Mouse (Mus musculus) embryonic facial prominence, embryonic 12.5 days (tissue): Measurements from ENCODE around the gene Rbx1. TPM values are rescaled to one million over a fixed set of nuclear protein-coding genes. Genes with fewer than 3 reads are reported as not detected.
"Not testable (repeated sequence)": the region's sequence is repeated elsewhere in the genome, so short reads cannot be mapped to it uniquely, and the experiment has no call there.

ENCODE experiments used
- ATAC-seq: fragments of 200-750 bp; cut with Nextera tagmentation; 2 replicates; pipeline ENCODE4 v1.8.0; 2017; ENCODE audit not compliant: insufficient number of reproducible peaks, insufficient read depth, low FRiP score, low TSS enrichment
- H3K27ac ChIP-seq: fragments of 300-500 bp; sonication (generic); 2 replicates; pipeline ENCODE4 v1.5.1; 2016; ENCODE audit warnings: mild to moderate bottlenecking
- H3K27me3 ChIP-seq: fragments of 300-500 bp; sonication (generic); 2 replicates; pipeline ENCODE4 v1.6.1; 2016; ENCODE audit warnings: mild to moderate bottlenecking, moderate library complexity
- H3K36me3 ChIP-seq: fragments of 300-500 bp; sonication (generic); 2 replicates; pipeline ENCODE4 v1.6.1; 2016; ENCODE audit warnings: mild to moderate bottlenecking
- H3K4me1 ChIP-seq: fragments of 300-500 bp; sonication (generic); 2 replicates; pipeline ENCODE4 v1.6.1; 2016
- H3K4me2 ChIP-seq: fragments of 300-500 bp; sonication (generic); replicated peaks from 2 replicates; pipeline ENCODE4 v1.6.1; 2016; ENCODE audit warnings: mild to moderate bottlenecking, moderate library complexity
- H3K4me3 ChIP-seq: fragments of 300-500 bp; sonication (generic); 2 replicates; pipeline ENCODE4 v1.5.1; 2016; ENCODE audit warnings: mild to moderate bottlenecking
- H3K9ac ChIP-seq: fragments of 300-500 bp; sonication (generic); 2 replicates; pipeline ENCODE4 v1.6.1; 2016; ENCODE audit warnings: mild to moderate bottlenecking, moderate library complexity
- H3K9me3 ChIP-seq: fragments of 300-500 bp; sonication (generic); 2 replicates; pipeline ENCODE4 v1.6.1; 2016; ENCODE audit warnings: mild to moderate bottlenecking, moderate library complexity
- WGBS: fragments of 180-500 bp; shearing (Covaris S2); methylation state at CpG from one replicate; pipeline ENCODE4 v1.1.7; 2016; 5-methylcytosine and 5-hydroxymethylcytosine counted together
- polyA plus RNA-seq: library from polyadenylated mRNA; unstranded; fragments of >200 nt; fragmentation: Nextera tagmentation; extraction: Ambion mirVana; gene quantifications from 2 replicates; pipeline ENCODE4 v1.2.1, GENCODE M21; 2016

Gene Rbx1
- polyA plus RNA-seq, 1 experiment from 2014 or later, result 507 TPM

DNA sequence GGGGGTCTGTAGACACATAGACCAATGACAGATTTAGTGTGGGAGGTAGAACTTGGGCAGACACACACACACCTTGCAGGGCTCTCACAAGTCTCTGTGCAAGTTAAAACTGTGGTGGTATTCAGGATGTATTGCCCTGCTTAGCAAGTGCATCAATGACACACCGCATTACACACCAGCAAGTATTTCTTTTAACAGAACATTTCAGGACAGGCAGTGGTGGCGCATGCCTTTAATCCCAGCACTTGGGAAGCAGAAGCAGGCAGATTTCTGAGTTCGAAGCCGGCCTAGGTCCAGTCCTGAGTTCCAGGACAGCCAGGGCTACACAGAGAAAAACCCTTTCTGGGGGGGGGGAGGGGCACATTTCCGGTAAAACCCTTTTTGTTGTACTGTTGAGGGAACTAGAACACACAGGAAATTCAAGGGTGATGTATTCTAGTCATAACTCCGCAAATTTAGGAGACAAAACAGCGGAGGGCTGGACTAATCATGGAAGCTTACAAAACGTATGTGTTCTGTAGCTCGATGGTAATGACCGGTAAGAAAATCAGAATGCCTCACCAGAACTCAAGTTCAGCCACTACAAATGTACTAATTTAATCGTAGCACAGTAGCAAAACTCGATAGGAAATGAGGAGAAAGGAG is 958 bp upstream of the Rbx1 start:
- no peak for ATAC-seq
- H3K9ac ChIP-seq, result peak overlapping the region; percentile 65; the same call in 1 of the 2 replicates

DNA sequence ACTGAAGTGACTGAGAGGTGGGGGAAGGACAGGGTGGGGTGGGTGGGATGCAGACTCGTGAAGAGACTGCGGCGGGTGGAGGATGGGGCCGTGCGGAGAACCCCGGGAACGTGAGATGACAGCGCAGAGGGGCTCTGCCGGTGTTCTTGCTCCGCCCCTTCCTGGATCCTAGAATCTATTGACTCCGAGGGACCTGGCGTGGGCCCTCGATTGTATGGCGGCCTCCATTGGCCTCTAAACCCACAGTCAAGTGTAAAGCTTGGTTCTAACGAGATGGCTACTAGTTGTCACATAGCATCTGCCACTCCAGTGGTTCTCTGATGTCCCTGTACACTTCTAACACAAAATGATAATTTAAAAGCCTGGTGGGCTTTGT is 630 bp downstream of the Rbx1 start:
- H3K27ac ChIP-seq, result peak overlapping the region; percentile 89
- peak overlapping the region; percentile 59 for H3K4me2 ChIP-seq
- H3K36me3 ChIP-seq, result peaks cover 30% of the 10 kb centered on the region
- H3K27me3 ChIP-seq, result no peaks in the 10 kb centered on the region
- H3K4me1 ChIP-seq, result peaks cover 3% of the 10 kb centered on the region; the same call in 1 of the 2 replicates
- peaks cover 5% of the 10 kb centered on the region for H3K9me3 ChIP-seq
- under 1% methylated on average over 15 of the region's 15 CpGs for WGBS
- peak overlapping the region; percentile 70 for H3K9ac ChIP-seq
- H3K4me3 ChIP-seq, result peak overlapping the region; percentile 59
- ATAC-seq, result no peak

More for the DNA sequence above, 958 bp upstream of the Rbx1 start:
- Histone ChIP-seq H3K9me3 (peaks cover 5% of the 10 kb centered on the region), H3K27me3 (no peaks in the 10 kb centered on the region), H3K27ac (peak overlapping the region; percentile 89), H3K36me3 (peaks cover 19% of the 10 kb centered on the region), H3K4me2 (peak overlapping the region; percentile 65), H3K4me3 (peak overlapping the region; percentile 59), H3K4me1 (peaks cover 3% of the 10 kb centered on the region; the same call in 1 of the 2 replicates)
- 79% methylated on average over 12 of the region's 12 CpGs for WGBS

DNA sequence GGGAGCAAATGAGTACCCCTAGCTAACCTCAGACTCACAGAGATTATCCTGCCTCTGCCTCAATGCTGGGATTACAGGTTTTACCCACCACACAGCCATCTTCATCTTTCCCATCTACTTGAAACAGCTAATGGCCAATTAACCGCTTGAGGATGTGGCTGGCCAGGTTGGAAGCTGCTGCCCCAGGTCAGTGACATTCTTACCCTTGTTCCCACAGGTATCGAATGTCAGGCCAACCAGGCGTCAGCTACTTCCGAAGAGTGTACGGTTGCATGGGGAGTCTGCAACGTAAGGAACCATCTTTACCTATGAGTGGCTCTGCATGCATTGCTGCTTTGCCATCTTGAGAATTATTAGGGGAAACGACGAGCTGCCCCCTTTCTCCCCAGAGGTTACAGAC is 4.6 kb downstream of the Rbx1 start:
- 63% methylated on average over 8 of the region's 8 CpGs for WGBS
- Histone ChIP-seq H3K4me2 (no peak overlapping the region), H3K4me1 (peaks cover 3% of the 10 kb centered on the region; the same call in 1 of the 2 replicates), H3K27ac (no peak overlapping the region), H3K36me3 (peaks cover 66% of the 10 kb centered on the region), H3K9me3 (no peaks in the 10 kb centered on the region), H3K4me3 (no peak overlapping the region), H3K9ac (no peak overlapping the region), H3K27me3 (no peaks in the 10 kb centered on the region)
- ATAC-seq, result no peak

DNA sequence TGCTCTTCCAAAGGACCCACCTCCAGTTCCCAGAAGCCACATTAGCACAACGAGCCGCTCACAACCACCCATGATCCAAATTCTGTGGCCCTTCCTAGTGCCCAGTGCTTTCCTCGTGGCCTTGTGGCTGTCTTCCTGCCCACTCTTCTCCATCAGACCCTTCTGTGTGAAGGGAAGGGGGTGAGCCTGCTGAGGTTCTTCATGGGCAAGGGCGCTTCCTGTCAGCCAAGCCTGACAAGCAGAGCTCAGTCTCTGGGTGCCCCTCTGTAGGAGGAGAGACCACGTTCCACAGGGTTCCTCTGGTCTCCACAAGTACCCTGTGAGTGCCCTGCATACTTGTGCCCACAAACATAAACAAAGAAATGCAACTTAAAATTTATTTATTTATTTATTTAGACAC is 6.2 kb downstream of the Rbx1 start:
- no peak overlapping the region for H3K9ac ChIP-seq
- peaks cover 1% of the 10 kb centered on the region; the same call in 1 of the 2 replicates for H3K4me1 ChIP-seq
- H3K9me3 ChIP-seq, result no peaks in the 10 kb centered on the region
- no peak overlapping the region for H3K4me3 ChIP-seq
- no peaks in the 10 kb centered on the region for H3K27me3 ChIP-seq
- peaks cover 69% of the 10 kb centered on the region for H3K36me3 ChIP-seq
- H3K4me2 ChIP-seq, result no peak overlapping the region
- H3K27ac ChIP-seq, result no peak overlapping the region
- WGBS, result 98% methylated on average over 5 of the region's 5 CpGs
- ATAC-seq, result no peak

DNA sequence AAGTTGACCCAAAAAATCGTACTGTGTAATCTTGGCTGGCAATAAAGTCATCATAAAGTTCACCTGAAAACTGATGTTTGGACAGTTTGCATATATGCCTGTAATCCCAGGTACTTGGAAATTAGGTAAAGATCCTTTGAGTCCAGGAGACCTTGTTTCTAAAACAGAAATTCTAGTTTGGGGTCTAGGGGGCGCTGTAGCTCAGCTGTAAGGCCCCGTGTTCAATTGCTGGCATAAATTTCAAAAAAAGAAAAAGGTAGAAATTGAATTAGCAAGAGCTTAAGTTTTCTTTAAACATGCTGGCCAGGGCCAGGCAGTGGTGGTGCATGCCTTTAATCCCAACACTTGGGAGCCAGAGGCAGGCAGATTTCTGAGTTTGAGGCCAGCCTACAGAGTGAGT is 9.6 kb downstream of the Rbx1 start:
- Histone ChIP-seq H3K27me3 (no peaks in the 10 kb centered on the region), H3K4me3 (no peak overlapping the region), H3K4me1 (no peaks in the 10 kb centered on the region), H3K4me2 (no peak overlapping the region), H3K27ac (no peak overlapping the region), H3K9ac (no peak overlapping the region), H3K9me3 (no peaks in the 10 kb centered on the region), H3K36me3 (peaks cover 49% of the 10 kb centered on the region)
- WGBS, result 41% methylated on average over 3 of the region's 3 CpGs
- ATAC-seq, result no peak

DNA sequence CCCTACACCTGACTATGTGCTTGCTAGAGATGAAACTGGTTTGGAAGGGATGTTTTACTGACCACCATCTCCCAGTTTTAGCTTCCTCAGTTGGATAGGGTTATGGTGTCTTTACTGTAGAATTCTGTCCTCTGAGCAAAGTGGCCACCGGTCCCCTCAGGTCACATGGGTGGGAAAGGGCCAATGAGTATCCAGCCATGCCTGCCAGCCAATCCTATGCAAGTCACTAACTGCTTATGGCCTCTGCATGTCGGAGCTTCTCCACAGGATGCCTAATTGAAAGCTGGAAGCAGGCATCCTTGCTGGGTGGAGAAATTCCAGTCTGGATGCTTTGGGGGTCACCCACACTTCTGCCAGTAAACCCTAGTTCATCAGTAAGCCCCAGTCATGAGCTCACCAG is 10.5 kb downstream of the Rbx1 start:
- Histone ChIP-seq H3K27ac (0 out of 2 replicates have a peak overlapping the region, but pooled peaks have one; percentile 12), H3K9me3 (no peaks in the 10 kb centered on the region), H3K4me1 (no peaks in the 10 kb centered on the region), H3K4me3 (no peak overlapping the region), H3K36me3 (peaks cover 39% of the 10 kb centered on the region), H3K27me3 (no peaks in the 10 kb centered on the region), H3K9ac (no peak overlapping the region), H3K4me2 (no peak overlapping the region)
- ATAC-seq, result no peak
- 6% methylated on average over 2 of the region's 2 CpGs for WGBS

DNA sequence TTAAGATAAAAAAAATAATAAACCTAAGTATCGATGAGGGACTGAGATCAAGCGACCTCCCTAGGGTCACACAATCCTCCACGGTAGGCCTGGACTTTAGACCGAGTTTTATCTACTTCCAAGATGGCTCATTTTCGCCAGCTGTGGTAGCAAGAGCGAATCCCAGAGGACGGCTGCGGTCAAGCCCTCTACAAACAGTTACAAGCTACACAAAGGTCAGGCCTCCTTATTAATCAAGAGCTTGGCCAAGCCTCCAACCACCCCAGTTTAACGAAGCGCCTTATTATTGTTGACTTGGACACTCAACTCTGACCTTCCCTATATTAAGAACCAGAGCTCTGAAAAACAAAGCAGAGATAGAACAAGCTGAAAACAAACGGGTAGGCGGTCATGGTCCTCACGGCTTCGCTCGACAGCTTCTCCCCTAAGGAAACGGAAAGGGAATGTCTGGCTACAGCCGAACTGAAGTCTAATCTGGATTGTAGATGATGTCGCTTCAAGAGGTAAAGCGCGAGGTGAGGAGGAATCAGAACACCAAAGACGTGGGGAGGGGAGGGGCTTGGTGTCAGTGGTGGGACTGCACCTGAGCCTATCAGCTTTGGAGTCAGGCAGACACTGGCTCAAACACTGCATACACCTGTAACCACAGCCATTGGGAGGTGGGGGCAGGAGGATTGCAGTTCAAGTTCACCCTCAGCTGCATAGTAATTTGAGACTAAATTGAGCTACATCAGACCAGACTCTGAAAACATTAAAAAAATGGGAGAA is 13.5 kb downstream of the Rbx1 start:
- 56% methylated on average over 21 of the region's 21 CpGs for WGBS
- no peak overlapping the region for H3K4me2 ChIP-seq
- H3K36me3 ChIP-seq, result peaks cover 13% of the 10 kb centered on the region
- no peak overlapping the region for H3K9ac ChIP-seq
- H3K27me3 ChIP-seq, result no peaks in the 10 kb centered on the region
- 0 out of 2 replicates have a peak, but pooled peaks have one; percentile 41 for ATAC-seq
- no peaks in the 10 kb centered on the region for H3K4me1 ChIP-seq
- H3K4me3 ChIP-seq, result no peak overlapping the region
- no peak overlapping the region for H3K27ac ChIP-seq
- H3K9me3 ChIP-seq, result no peaks in the 10 kb centered on the region

DNA sequence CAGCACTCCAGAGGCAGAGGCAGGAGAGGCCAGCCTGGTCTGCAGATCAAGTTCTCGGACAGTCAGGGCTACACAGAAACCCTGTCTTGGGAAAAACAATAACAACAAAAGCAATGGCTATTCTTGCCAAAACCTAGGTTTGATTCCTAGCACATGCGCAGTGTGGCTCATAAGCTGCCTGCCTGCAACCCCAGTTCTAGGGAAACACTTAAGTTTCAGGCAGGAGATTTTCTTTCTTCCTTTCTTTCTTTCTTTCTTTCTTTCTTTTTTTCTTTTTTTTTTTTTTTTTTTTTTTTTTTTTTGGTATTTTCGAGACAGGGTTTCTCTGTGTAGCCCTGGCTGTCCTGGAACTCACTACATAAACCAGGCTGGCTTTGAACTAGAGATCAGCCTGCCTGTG is 14.2 kb downstream of the Rbx1 start:
- H3K4me1 ChIP-seq, ATAC-seq, H3K36me3 ChIP-seq, H3K9ac ChIP-seq, H3K4me3 ChIP-seq, H3K9me3 ChIP-seq, H3K27ac ChIP-seq, H3K27me3 ChIP-seq, H3K4me2 ChIP-seq: not testable (repeated sequence)
- 61% methylated on average over 3 of the region's 3 CpGs for WGBS

DNA sequence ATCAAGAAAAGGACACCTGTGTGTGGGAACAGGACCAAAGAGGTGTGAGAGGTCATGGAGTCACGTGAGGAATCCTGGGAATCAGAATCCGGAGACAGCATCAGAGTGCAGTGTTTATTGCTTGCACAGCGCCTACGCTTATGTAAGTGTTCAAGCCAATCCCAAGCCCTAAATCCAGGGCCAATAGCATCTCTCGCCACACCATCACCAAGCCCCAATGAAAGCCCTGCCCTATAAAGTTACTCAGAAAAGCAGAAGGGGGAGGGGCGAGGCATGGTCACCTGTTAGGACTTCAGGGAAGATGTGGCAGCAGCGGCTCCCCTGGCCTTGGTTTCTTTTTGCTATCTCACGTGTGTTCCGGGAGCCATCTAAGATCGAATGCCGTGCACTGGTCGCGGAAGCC is 14.9 kb downstream of the Rbx1 start:
- WGBS, result 13% methylated on average over 13 of the region's 13 CpGs
- ATAC-seq, result no peak
- peak overlapping the region; percentile 38 for H3K4me2 ChIP-seq
- no peaks in the 10 kb centered on the region for H3K36me3 ChIP-seq
- no peaks in the 10 kb centered on the region for H3K4me1 ChIP-seq
- no peak overlapping the region for H3K9ac ChIP-seq
- H3K4me3 ChIP-seq, result peak overlapping the region; percentile 20; the same call in 1 of the 2 replicates
- no peaks in the 10 kb centered on the region for H3K27me3 ChIP-seq
- no peak overlapping the region for H3K27ac ChIP-seq
- no peaks in the 10 kb centered on the region for H3K9me3 ChIP-seq

DNA sequence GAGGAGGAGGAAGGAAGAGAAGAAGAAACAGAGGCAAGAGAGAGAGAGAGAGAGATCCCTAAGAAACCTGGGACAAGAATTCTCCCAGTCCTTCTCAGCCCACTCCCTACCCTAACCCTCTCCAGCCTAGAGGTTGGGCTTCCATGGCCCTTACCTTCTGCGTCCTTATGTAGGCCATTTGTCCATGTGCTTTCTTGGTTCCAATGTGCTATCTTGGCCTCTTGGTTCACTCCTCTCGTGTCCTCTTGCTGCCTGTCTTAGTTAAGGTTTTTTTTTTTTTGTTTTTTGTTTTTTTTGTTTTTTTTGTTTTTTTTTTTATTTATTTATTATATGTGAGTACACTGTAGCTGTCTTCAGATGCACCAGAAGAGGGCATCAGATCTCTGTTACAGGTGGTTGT is 16.9 kb downstream of the Rbx1 start:
- ATAC-seq, result no peak

DNA sequence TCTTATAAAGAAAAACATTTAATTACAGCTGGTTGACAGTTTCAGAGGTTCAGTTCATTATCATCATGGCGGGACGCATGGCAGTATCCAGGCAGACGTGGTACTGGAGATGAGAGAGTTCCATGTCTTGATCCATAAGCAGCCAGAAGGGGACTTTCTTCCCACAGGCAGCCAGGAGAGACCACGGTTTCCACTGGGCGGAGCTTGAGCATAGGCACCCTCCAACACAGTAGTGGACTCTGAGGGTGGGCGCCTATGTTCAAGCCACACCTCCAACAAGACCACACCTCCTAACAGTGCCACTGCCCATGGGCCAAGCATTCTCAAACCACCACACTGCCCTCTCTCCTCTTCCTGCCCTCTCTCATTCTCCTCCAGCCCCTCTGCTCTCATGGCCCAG is 17.6 kb downstream of the Rbx1 start:
- ATAC-seq, result no peak
- WGBS, result 91% methylated on average over 6 of the region's 6 CpGs
- no peaks in the 10 kb centered on the region for H3K4me1 ChIP-seq
- no peak overlapping the region for H3K4me2 ChIP-seq
- H3K4me3 ChIP-seq, result no peak overlapping the region
- H3K9ac ChIP-seq, result no peak overlapping the region
- no peak overlapping the region for H3K27ac ChIP-seq
- H3K9me3 ChIP-seq, result no peaks in the 10 kb centered on the region
- H3K27me3 ChIP-seq, result no peaks in the 10 kb centered on the region
- H3K36me3 ChIP-seq, result no peaks in the 10 kb centered on the region

More for the DNA sequence above, 16.9 kb downstream of the Rbx1 start:
- 82% methylated on average over 2 of the region's 2 CpGs for WGBS
- H3K36me3 ChIP-seq, result no peaks in the 10 kb centered on the region
- H3K9ac ChIP-seq, result no peak overlapping the region
- no peaks in the 10 kb centered on the region for H3K9me3 ChIP-seq
- H3K27me3 ChIP-seq, result no peaks in the 10 kb centered on the region
- no peak overlapping the region for H3K4me3 ChIP-seq
- no peaks in the 10 kb centered on the region for H3K4me1 ChIP-seq
- no peak overlapping the region for H3K4me2 ChIP-seq
- no peak overlapping the region for H3K27ac ChIP-seq

DNA sequence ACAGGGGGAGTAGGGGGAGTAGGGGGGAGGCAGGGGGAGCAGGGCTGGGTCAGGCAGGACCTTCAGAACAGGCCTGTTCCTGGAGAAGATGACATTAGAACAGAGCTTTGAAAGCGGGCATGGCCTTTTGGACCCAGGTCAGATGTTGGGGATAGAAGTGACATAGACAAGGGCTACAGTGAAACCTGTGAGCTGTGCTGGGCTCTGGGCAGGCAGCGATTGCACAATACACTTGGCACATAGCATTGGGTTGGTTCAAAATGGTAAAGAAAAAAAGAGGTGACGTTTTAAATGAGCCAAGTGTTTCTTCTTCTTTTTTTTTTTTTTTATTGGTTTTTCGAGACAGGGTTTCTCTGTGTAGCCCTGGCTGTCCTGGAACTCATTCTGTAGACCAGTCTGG is 19.4 kb downstream of the Rbx1 start:
- no peak overlapping the region for H3K27ac ChIP-seq
- WGBS, result 94% methylated on average over 4 of the region's 4 CpGs
- ATAC-seq, result no peak

More for the DNA sequence above, 19.4 kb downstream of the Rbx1 start:
- no peak overlapping the region for H3K4me3 ChIP-seq
- no peaks in the 10 kb centered on the region for H3K9me3 ChIP-seq
- H3K27me3 ChIP-seq, result no peaks in the 10 kb centered on the region
- no peaks in the 10 kb centered on the region for H3K36me3 ChIP-seq
- H3K4me2 ChIP-seq, result no peak overlapping the region
- no peak overlapping the region for H3K9ac ChIP-seq
- H3K4me1 ChIP-seq, result no peaks in the 10 kb centered on the region
